Mouse (Mus musculus) forebrain, embryonic 13.5 days (tissue): ENCODE data around the gene Synpr. TPM values are rescaled to one million over a fixed set of nuclear protein-coding genes. Genes with fewer than 3 reads are reported as not detected.
A peak's percentile ranks its signal among the peaks of the same experiment; 100 is the strongest.

Experiments
- ATAC-seq: fragments of 200-750 bp; cut with Nextera tagmentation; 2 replicates; pipeline ENCODE4 v1.8.0; 2017
- H3K27ac ChIP-seq: fragments of 300-500 bp; sonication (generic); 2 replicates; pipeline ENCODE4 v1.5.1; 2015; ENCODE audit warnings: inconsistent platforms, mild to moderate bottlenecking, moderate library complexity
- H3K27me3 ChIP-seq: fragments of 300-500 bp; sonication (generic); 2 replicates; pipeline ENCODE4 v1.6.1; 2015; ENCODE audit warnings: mild to moderate bottlenecking, inconsistent platforms
- H3K36me3 ChIP-seq: fragments of 300-500 bp; sonication (generic); 2 replicates; pipeline ENCODE4 v1.6.1; 2015; ENCODE audit warnings: mild to moderate bottlenecking, inconsistent platforms; ENCODE audit not compliant: poor library complexity, severe bottlenecking
- H3K4me1 ChIP-seq: fragments of 300-500 bp; sonication (generic); 2 replicates; pipeline ENCODE4 v1.6.1; 2015; ENCODE audit warnings: inconsistent platforms
- H3K4me2 ChIP-seq: fragments of 300-500 bp; sonication (generic); 2 replicates; pipeline ENCODE4 v1.6.1; 2015; ENCODE audit warnings: inconsistent platforms, mild to moderate bottlenecking, moderate library complexity
- H3K4me3 ChIP-seq: fragments of 300-500 bp; sonication (generic); 2 replicates; pipeline ENCODE4 v1.5.1; 2015; ENCODE audit warnings: mild to moderate bottlenecking, inconsistent platforms
- H3K9ac ChIP-seq: fragments of 300-500 bp; sonication (generic); 2 replicates; pipeline ENCODE4 v1.6.1; 2015; ENCODE audit warnings: mild to moderate bottlenecking, inconsistent platforms
- H3K9me3 ChIP-seq: fragments of 300-500 bp; sonication (generic); replicated peaks from 2 replicates; pipeline ENCODE4 v1.6.1; 2016; ENCODE audit warnings: inconsistent platforms
- WGBS: fragments of 180-500 bp; shearing (Covaris S2); methylation state at CpG from one replicate; pipeline ENCODE4 v1.1.7; 2015; 5-methylcytosine and 5-hydroxymethylcytosine counted together
- polyA plus RNA-seq: library from polyadenylated mRNA; unstranded; fragments of >200 nt; fragmentation: Nextera tagmentation; extraction: Ambion mirVana; gene quantifications from 2 replicates; pipeline ENCODE4 v1.2.1, GENCODE M21; 2015

The Synpr gene
- polyA plus RNA-seq, 1 experiment from 2014 or later, result 12.6 TPM

DNA sequence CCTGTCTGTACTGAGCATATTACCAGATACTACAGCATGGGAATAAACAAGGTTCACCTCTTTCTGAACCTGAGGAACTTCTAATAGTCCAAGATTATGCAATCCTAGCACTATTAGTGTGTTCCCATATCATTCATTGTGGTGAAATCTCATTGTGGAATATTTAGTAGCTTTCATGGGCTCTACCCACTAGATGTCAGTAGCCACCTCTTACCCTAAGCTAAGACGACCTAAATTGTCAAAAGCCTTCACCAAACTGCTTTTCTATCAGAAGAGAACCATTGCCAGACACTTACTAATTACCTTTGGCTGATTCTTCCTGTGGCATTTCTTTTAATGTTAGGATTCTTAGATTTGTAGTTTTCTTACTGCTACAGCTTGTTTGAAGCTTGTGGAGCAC is 174.8 kb downstream of the Synpr start:
- Histone ChIP-seq H3K4me1 (peaks cover 20% of the 10 kb centered on the region), H3K27ac (no peak overlapping the region), H3K9ac (no peak overlapping the region), H3K4me2 (no peak overlapping the region), H3K4me3 (no peak overlapping the region), H3K36me3 (no peaks in the 10 kb centered on the region), H3K9me3 (no peaks in the 10 kb centered on the region), H3K27me3 (no peaks in the 10 kb centered on the region)
- 0 out of 2 replicates have a peak, but pooled peaks have one; percentile 40 for ATAC-seq
- 22% methylated on average over 1 of the region's 1 CpGs for WGBS

DNA sequence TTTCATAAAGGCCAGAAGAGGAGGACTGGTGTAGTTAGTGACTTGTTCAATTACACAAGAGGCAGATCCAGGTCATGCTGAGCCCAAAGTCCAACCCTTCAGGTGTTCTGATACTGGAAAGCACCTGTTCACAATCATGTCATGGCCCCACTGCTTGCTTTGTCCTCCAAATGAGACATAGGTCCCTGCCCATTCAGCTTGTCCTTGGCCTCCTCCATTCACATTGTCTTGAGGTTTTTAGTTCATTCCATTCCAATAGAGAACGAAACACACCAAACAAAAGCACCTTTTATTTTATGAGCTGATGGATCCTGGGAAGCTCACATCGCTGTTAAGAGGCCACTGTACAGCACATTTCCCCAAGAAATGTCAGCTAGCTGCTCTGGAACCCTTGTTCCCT is 184.6 kb downstream of the Synpr start:
- H3K36me3 ChIP-seq, result no peaks in the 10 kb centered on the region
- 72% methylated on average over 2 of the region's 2 CpGs for WGBS
- H3K9me3 ChIP-seq, result no peaks in the 10 kb centered on the region
- H3K9ac ChIP-seq, result no peak overlapping the region
- no peaks in the 10 kb centered on the region for H3K4me1 ChIP-seq
- no peak overlapping the region for H3K27ac ChIP-seq
- no peak for ATAC-seq
- H3K4me2 ChIP-seq, result no peak overlapping the region
- no peak overlapping the region for H3K4me3 ChIP-seq
- no peaks in the 10 kb centered on the region for H3K27me3 ChIP-seq

- 62% methylated on average over 1 of the region's 1 CpGs for WGBS
- ATAC-seq, result no peak
- Histone ChIP-seq H3K4me1 (no peaks in the 10 kb centered on the region), H3K4me3 (no peak overlapping the region), H3K27ac (no peak overlapping the region), H3K9ac (no peak overlapping the region), H3K9me3 (no peaks in the 10 kb centered on the region), H3K4me2 (no peak overlapping the region), H3K36me3 (no peaks in the 10 kb centered on the region), H3K27me3 (no peaks in the 10 kb centered on the region)
These were observed 193.2 kb downstream of the Synpr start for GRCm38 (mm10) chr14:13477821-13478220.

GRCm38 (mm10) chr14:13505355-13505754 is 220.8 kb downstream of the Synpr start:
- H3K36me3 ChIP-seq, result no peaks in the 10 kb centered on the region
- 57% methylated on average over 5 of the region's 5 CpGs for WGBS
- no peak overlapping the region for H3K4me2 ChIP-seq
- no peak overlapping the region for H3K9ac ChIP-seq
- H3K4me1 ChIP-seq, result no peaks in the 10 kb centered on the region
- no peak overlapping the region for H3K27ac ChIP-seq
- ATAC-seq, result no peak
- H3K4me3 ChIP-seq, result no peak overlapping the region
- H3K27me3 ChIP-seq, result no peaks in the 10 kb centered on the region
- H3K9me3 ChIP-seq, result no peaks in the 10 kb centered on the region

DNA sequence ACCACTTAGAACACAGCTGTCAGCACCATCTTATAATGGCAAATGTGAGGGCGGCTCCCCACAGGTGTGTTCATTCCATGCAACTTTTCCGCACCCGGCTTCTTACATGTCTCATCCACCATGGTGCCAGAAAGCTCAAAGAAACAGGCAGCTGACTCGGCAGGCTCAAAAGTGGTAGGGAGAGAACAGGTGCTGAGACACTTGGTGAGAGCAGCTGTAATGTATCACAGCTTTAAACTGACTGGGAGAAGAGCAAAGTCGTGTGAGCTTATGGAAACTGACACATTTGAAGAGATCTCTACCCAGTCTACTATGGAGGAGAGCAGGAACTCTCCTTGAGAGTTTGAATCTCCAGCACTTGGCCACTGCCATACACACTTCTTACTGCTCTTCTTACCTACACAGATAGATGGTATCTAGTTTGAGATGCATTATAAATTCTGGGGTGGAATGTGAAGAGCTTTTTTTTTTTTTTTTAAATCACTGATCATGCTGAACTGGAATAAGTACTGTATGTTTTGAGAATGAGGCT is 234.1 kb downstream of the Synpr start:
- H3K9ac ChIP-seq, result no peak overlapping the region
- ATAC-seq, result peak; percentile 63
- 72% methylated on average over 5 of the region's 5 CpGs for WGBS

DNA sequence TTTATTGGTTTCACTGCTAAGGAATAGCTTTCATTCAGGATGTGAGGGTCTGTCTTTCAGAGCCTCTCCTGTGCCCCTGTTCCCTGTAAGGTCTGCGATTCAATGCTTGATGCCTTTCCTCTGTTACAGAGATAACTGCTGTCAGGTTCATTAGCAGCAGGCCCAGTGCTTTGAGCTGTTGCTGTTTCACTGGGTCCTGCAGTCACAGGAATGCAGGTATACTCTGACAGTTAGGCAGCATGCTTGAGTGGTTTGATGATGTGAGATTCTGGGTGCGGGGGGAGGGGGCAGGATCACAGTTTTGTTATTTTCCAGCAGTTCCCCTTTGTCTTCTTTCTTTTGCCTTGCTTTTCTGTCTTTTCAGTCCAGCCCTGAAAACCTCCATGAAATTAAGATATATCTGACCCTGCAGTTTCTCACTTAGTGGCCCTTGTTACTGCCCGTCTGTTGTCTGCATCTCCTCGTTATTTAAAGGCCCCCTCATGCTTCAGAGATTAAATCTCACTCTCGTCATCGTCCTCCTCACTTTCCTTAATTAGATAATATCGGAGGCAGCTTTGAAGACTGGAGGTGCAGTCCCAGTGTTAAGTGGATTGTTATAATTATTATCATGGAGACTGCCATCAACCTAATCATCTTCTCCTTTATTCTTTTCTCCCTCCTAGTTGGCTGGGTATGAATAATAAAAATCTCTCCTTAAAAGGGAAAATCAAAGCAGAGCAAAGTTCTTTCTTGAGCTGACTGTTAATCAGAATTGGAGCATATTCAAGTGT is 234.8 kb downstream of the Synpr start:
- Histone ChIP-seq H3K9me3 (no peaks in the 10 kb centered on the region), H3K4me2 (0 out of 2 replicates have a peak overlapping the region, but pooled peaks have one; percentile 0), H3K36me3 (no peaks in the 10 kb centered on the region), H3K4me3 (no peak overlapping the region), H3K27me3 (no peaks in the 10 kb centered on the region), H3K27ac (peak overlapping the region; percentile 74), H3K9ac (no peak overlapping the region), H3K4me1 (peaks cover 15% of the 10 kb centered on the region)
- peak; percentile 85 for ATAC-seq
- 10% methylated on average over 7 of the region's 7 CpGs for WGBS

More for the DNA sequence above, 234.1 kb downstream of the Synpr start:
- Histone ChIP-seq H3K27ac (peak overlapping the region; percentile 74), H3K27me3 (no peaks in the 10 kb centered on the region), H3K4me2 (no peak overlapping the region), H3K4me1 (peaks cover 15% of the 10 kb centered on the region), H3K4me3 (no peak overlapping the region), H3K36me3 (no peaks in the 10 kb centered on the region), H3K9me3 (no peaks in the 10 kb centered on the region)

- Histone ChIP-seq H3K4me3 (no peak overlapping the region), H3K9me3 (no peaks in the 10 kb centered on the region), H3K36me3 (no peaks in the 10 kb centered on the region), H3K27ac (no peak overlapping the region), H3K4me2 (no peak overlapping the region), H3K9ac (no peak overlapping the region), H3K4me1 (no peaks in the 10 kb centered on the region), H3K27me3 (no peaks in the 10 kb centered on the region)
- no peak for ATAC-seq
- WGBS, result 65% methylated on average over 2 of the region's 2 CpGs
These were observed 263.2 kb downstream of the Synpr start for GRCm38 (mm10) chr14:13547746-13548145.

DNA sequence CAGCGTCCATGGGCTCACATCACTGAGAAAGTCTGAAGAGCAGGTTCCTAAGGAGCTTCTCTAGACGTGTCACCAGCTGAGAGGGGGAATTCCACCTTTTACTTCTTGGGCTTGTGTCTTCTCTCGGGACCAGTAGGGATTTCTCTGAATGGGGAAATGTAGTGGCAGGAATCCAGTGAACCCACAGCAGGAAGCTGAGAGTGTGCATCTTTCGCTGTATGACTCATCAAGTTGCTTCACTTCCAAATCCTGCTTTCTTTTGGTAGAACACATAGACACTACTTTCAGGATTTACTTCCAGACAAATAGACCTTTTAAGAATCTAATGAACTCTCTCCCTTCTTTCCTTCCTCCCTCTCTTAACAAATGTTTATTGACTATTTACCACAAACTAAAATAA is 266.6 kb downstream of the Synpr start:
- 84% methylated on average over 4 of the region's 4 CpGs for WGBS

GRCm38 (mm10) chr14:13553616-13554370 is 269.2 kb downstream of the Synpr start:
- H3K36me3 ChIP-seq, result no peaks in the 10 kb centered on the region
- no peak overlapping the region for H3K4me2 ChIP-seq
- no peaks in the 10 kb centered on the region for H3K9me3 ChIP-seq
- peaks cover 5% of the 10 kb centered on the region for H3K4me1 ChIP-seq
- H3K4me3 ChIP-seq, result no peak overlapping the region
- H3K27ac ChIP-seq, result no peak overlapping the region
- H3K9ac ChIP-seq, result no peak overlapping the region
- ATAC-seq, result no peak
- no peaks in the 10 kb centered on the region for H3K27me3 ChIP-seq
- WGBS, result 12% methylated on average over 1 of the region's 1 CpGs

More for the DNA sequence above, 266.6 kb downstream of the Synpr start:
- Histone ChIP-seq H3K4me2 (no peak overlapping the region), H3K36me3 (no peaks in the 10 kb centered on the region), H3K27ac (no peak overlapping the region), H3K4me1 (peaks cover 5% of the 10 kb centered on the region), H3K27me3 (no peaks in the 10 kb centered on the region), H3K9ac (no peak overlapping the region), H3K9me3 (no peaks in the 10 kb centered on the region), H3K4me3 (no peak overlapping the region)
- ATAC-seq, result no peak

GRCm38 (mm10) chr14:13554631-13555030 is 270.1 kb downstream of the Synpr start:
- ATAC-seq, result no peak
- no peak overlapping the region for H3K27ac ChIP-seq
- no peak overlapping the region for H3K4me2 ChIP-seq
- WGBS, result 88% methylated on average over 4 of the region's 4 CpGs
- no peaks in the 10 kb centered on the region for H3K36me3 ChIP-seq
- peaks cover 5% of the 10 kb centered on the region for H3K4me1 ChIP-seq
- H3K4me3 ChIP-seq, result no peak overlapping the region
- no peaks in the 10 kb centered on the region for H3K9me3 ChIP-seq
- H3K27me3 ChIP-seq, result no peaks in the 10 kb centered on the region
- H3K9ac ChIP-seq, result no peak overlapping the region

DNA sequence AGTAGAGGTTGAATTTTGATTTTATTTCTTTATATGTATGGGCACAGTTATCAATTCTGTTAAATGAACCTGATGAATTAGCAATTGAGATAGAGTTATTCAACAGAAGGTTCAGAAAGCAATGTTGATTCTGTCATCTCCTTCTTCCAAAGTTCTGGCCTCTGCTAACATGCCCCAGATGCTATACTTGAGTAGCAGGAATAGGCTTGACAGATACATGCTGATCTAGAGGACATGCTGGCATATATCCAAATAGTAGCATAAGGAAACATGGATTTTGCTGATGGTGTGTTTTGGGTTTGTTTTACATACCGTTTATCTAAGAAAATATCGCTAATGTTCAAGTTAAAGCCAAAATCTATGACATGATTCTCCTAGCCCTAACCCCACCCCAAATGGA is 273.5 kb downstream of the Synpr start:
- Histone ChIP-seq H3K36me3 (no peaks in the 10 kb centered on the region), H3K27me3 (no peaks in the 10 kb centered on the region), H3K4me2 (no peak overlapping the region), H3K27ac (no peak overlapping the region), H3K9ac (no peak overlapping the region), H3K9me3 (no peaks in the 10 kb centered on the region), H3K4me1 (peaks cover 5% of the 10 kb centered on the region), H3K4me3 (no peak overlapping the region)
- no peak for ATAC-seq
- 90% methylated on average over 2 of the region's 2 CpGs for WGBS

DNA sequence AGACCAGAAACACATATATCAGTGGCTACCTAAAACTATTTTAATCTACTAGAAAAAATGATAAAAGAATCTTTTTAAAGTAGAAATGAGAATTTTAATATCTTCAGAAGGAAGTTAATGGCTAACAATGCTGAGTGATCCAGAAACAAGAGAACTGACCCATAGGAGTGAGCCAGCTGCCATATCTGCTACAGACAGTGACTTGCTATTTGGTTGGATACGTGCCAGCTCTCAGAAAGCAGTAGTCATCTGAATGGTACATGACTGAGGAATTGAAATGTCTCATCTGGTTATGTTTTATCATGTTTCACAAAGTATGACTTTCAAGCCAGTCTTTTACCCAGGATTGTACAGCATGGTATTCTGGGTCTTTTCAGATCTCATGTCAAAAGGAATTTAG is 282.7 kb downstream of the Synpr start:
- no peak overlapping the region for H3K27ac ChIP-seq

More for the DNA sequence above, 282.7 kb downstream of the Synpr start:
- no peak overlapping the region for H3K4me2 ChIP-seq
- 80% methylated on average over 1 of the region's 1 CpGs for WGBS
- no peaks in the 10 kb centered on the region for H3K36me3 ChIP-seq
- H3K27me3 ChIP-seq, result no peaks in the 10 kb centered on the region
- H3K4me1 ChIP-seq, result no peaks in the 10 kb centered on the region
- no peak overlapping the region for H3K4me3 ChIP-seq
- no peaks in the 10 kb centered on the region for H3K9me3 ChIP-seq
- no peak for ATAC-seq
- no peak overlapping the region for H3K9ac ChIP-seq
